Mouse (Mus musculus) intestine, embryonic 16.5 days (tissue): Measurements from ENCODE around the gene Sphkap. TPM values are rescaled to one million over a fixed set of nuclear protein-coding genes. Genes with fewer than 3 reads are reported as not detected.

ENCODE experiments used
- ATAC-seq: fragments of 200-750 bp; cut with Nextera tagmentation; 2 replicates; pipeline ENCODE4 v1.8.0; 2017; ENCODE audit warnings: moderate TSS enrichment, moderate library complexity
- H3K27ac ChIP-seq: fragments of 300-500 bp; sonication (generic); 2 replicates; pipeline ENCODE4 v1.5.1; 2014; ENCODE audit warnings: mild to moderate bottlenecking, low read length
- H3K27me3 ChIP-seq: fragments of 300-500 bp; sonication (generic); replicated peaks from 2 replicates; pipeline ENCODE4 v1.6.1; 2014; ENCODE audit warnings: low read length, control low read depth, mixed read lengths; ENCODE audit not compliant: control insufficient read depth, insufficient read depth
- H3K36me3 ChIP-seq: fragments of 300-500 bp; sonication (generic); 2 replicates; pipeline ENCODE4 v1.6.1; 2014; ENCODE audit warnings: low read length, control low read depth; ENCODE audit not compliant: control insufficient read depth, insufficient read depth
- H3K4me1 ChIP-seq: fragments of 300-500 bp; sonication (generic); 2 replicates; pipeline ENCODE4 v1.6.1; 2014; ENCODE audit warnings: low read length, control low read depth, mixed read lengths; ENCODE audit not compliant: control insufficient read depth, insufficient read depth
- H3K4me2 ChIP-seq: fragments of 300-500 bp; sonication (generic); 2 replicates; pipeline ENCODE4 v1.6.1; 2014; ENCODE audit warnings: low read depth, low read length, control low read depth
- H3K4me3 ChIP-seq: fragments of 300-500 bp; sonication (generic); 2 replicates; pipeline ENCODE4 v1.5.1; 2014; ENCODE audit warnings: mild to moderate bottlenecking, low read length
- H3K9ac ChIP-seq: fragments of 300-500 bp; sonication (generic); 2 replicates; pipeline ENCODE4 v1.6.1; 2014; ENCODE audit warnings: low read depth, low read length
- H3K9me3 ChIP-seq: fragments of 300-500 bp; sonication (generic); 2 replicates; pipeline ENCODE4 v1.6.1; 2016; ENCODE audit warnings: low read length, control low read depth; ENCODE audit not compliant: control insufficient read depth
- WGBS: fragments of 180-500 bp; shearing (Covaris S2); extraction: QIAGEN DNeasy Blood & Tissue Kit; methylation state at CpG from one replicate; pipeline ENCODE4 v1.1.7; 2014; 5-methylcytosine and 5-hydroxymethylcytosine counted together
- polyA plus RNA-seq: library from polyadenylated mRNA; unstranded; fragments of >200 nt; fragmentation: Nextera tagmentation; extraction: Ambion mirVana; gene quantifications from 2 replicates; pipeline ENCODE4 v1.2.1, GENCODE M21; 2015

Sphkap gene
- polyA plus RNA-seq, 1 experiment from 2014 or later = 0.72 TPM

DNA sequence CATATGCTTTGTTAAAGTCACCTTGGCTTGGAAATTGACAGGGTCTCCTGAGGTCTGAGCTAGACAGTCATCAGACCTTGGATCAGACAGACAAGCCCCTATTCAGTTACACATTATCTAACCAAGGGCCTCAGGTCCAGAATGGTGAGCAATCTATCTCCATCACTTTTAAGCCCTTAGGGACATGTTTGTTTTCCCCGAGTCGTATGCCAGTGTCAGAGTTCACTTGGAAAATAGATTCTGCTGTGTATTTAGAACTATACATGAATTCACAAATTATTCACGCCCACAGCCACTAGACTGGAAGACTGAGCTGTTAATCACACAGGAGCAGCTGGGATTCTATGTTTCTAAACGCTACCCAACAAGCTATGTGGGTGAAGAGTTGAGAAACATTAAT lies 91.1 kb downstream of the Sphkap start:
- Histone ChIP-seq H3K36me3 (no peaks in the 10 kb centered on the region), H3K27me3 (no peaks in the 10 kb centered on the region), H3K9ac (no peak overlapping the region), H3K4me2 (no peak overlapping the region), H3K4me3 (no peak overlapping the region), H3K9me3 (no peaks in the 10 kb centered on the region), H3K27ac (no peak overlapping the region), H3K4me1 (no peaks in the 10 kb centered on the region)
- 19% methylated on average over 4 of the region's 4 CpGs for WGBS
- ATAC-seq = no peak

DNA sequence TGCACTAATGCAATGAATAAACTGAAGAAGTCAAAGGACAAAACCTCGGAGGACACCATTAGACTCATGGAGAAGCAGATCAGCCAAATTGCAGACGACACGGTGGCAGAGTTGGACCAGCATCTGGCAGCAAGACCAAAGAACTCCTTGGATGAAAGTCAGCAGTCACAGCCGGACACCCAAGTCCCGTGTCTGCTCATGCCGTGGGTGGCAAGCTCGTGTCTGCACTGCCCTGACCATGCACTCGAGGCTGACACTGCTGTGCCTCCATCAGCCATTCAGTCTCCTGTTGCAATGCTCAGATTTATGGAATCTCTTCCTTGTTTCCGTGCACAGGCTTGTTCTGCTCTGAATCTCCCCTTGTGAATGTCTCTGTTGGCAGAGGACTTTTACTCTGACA lies 92.9 kb downstream of the Sphkap start:
- Histone ChIP-seq H3K27me3 (no peaks in the 10 kb centered on the region), H3K9me3 (no peaks in the 10 kb centered on the region), H3K9ac (no peak overlapping the region), H3K4me3 (no peak overlapping the region), H3K27ac (no peak overlapping the region), H3K4me1 (no peaks in the 10 kb centered on the region), H3K36me3 (no peaks in the 10 kb centered on the region), H3K4me2 (no peak overlapping the region)
- no peak for ATAC-seq
- WGBS = 81% methylated on average over 9 of the region's 9 CpGs

DNA sequence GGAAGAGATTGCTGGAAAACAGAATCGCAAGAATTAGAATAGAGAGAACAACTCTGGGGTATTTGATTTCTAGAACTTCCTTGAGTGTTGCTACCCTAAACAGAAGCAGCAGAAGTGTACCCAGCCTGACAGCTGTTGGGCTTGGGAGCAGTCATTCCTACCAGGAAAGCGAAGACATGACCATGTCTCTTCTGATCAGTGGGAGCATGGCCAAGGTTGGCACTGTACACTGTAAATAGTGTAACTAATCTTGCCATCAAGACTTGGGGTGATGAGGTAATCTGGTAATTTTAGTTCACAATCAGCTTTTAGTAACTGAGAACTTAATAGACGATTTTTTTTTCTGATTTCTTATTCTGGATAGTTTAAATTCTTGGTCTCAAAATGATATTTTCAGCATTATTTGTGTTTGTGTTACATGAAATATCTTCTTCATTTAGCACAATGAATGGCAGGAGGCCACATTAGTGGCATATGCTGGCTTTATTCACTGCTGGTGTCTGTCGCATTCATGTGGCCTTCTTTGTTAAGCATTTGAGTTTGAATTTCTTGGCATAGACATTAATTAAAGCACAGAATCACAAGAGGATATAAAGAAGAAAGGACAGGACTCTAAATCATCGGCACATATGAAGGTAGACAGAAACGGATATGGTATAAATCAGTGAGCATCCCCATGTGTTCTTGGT lies 96.2 kb downstream of the Sphkap start:
- no peak overlapping the region for H3K4me2 ChIP-seq
- H3K27me3 ChIP-seq = no peaks in the 10 kb centered on the region
- no peak overlapping the region for H3K4me3 ChIP-seq
- no peaks in the 10 kb centered on the region for H3K4me1 ChIP-seq
- 82% methylated on average over 6 of the region's 6 CpGs for WGBS
- no peaks in the 10 kb centered on the region for H3K36me3 ChIP-seq
- H3K9ac ChIP-seq = no peak overlapping the region
- H3K27ac ChIP-seq = no peak overlapping the region
- no peaks in the 10 kb centered on the region for H3K9me3 ChIP-seq
- ATAC-seq = no peak

DNA sequence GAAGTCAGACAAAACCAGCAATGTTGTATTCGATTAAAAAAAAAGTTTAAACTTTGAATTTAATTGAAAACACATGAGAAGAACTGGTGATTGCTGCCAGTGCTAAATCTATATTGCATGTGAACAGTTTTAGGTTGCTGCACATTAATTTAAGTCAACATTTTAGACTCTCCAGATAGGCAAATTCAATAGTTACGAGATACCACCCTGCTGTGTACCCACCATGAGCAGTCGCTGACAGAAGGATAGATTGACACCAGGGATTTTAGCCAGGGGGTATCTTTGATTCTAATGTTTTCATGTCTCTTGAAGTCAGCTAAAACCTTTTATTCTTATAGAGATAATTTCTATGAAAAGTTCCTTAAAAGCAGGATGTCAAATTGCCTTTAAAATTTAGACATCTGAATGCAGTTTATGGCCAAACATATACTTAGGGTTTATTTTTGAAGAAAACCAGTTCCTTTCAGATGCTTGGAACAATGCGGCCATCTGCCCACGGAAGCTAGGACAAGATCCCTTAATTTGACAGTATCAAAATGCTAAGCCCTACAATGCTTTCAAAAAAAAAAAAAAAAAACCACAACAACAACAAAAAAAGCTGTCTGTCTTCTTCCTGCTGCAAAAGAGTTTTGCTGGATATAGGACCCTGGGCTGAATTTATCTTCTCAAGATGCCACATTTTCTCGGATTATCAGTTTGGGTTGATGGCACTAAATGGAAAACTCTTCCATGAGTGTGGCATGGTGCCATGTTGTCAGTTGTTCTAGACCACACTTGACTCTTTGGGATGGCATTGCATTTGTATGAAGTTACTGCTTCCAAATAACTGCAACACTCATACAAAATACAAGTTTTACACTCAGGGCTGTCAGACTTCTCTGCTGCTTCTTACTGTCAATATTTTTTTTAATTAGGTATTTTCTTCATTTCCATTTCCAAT lies 110.6 kb downstream of the Sphkap start:
- Histone ChIP-seq H3K27ac (no peak overlapping the region), H3K4me3 (no peak overlapping the region), H3K27me3 (no peaks in the 10 kb centered on the region), H3K4me2 (no peak overlapping the region), H3K9me3 (no peaks in the 10 kb centered on the region), H3K9ac (no peak overlapping the region), H3K36me3 (no peaks in the 10 kb centered on the region), H3K4me1 (no peaks in the 10 kb centered on the region)
- ATAC-seq = no peak
- 82% methylated on average over 6 of the region's 6 CpGs for WGBS

DNA sequence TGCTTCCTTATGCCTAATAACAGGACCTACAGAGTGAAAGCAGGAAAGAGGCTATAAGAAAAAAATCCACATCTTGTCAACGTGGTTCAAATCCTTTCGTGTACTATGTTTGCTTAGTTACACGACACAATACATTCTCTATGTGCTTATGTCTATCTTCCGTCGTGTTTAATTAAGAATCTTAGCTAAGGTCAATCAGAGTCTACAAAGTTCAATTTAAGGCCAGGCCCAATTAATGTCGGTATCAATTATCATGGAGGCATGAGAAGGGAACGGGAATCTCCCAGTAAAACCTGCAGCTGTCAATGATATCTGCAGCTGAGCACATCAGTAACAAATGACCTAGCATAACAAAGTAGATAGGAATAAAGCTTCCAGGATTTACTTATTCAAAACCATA lies 122.1 kb downstream of the Sphkap start:
- no peaks in the 10 kb centered on the region for H3K27me3 ChIP-seq
- WGBS = 63% methylated on average over 7 of the region's 7 CpGs
- no peak for ATAC-seq

DNA sequence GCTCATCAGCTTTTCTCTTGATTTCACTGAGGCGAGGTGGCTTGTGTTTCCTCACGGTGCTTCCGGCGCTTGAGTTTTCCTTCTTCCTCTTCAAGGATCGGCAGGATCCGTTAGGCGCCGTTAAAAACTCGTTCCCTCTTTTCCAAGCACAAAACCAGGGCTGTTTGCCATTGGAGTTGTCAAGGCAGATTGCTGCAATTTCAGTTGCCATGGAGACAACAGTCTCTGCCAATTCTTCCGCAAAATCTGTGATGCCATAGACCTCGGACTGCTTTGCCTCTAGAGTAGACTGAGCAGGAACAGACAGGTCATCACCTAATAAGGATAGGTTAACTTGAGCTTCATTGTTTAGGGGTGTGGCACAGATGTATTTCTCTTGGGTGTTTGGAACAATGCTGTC lies 131.0 kb downstream of the Sphkap start:
- no peaks in the 10 kb centered on the region for H3K4me1 ChIP-seq
- H3K36me3 ChIP-seq = no peaks in the 10 kb centered on the region
- ATAC-seq = no peak
- H3K4me2 ChIP-seq = no peak overlapping the region
- H3K9me3 ChIP-seq = no peaks in the 10 kb centered on the region
- H3K27ac ChIP-seq = no peak overlapping the region
- H3K4me3 ChIP-seq = no peak overlapping the region
- H3K27me3 ChIP-seq = no peaks in the 10 kb centered on the region
- 85% methylated on average over 11 of the region's 11 CpGs for WGBS
- H3K9ac ChIP-seq = no peak overlapping the region

More for the DNA sequence above, 122.1 kb downstream of the Sphkap start:
- Histone ChIP-seq H3K36me3 (no peaks in the 10 kb centered on the region), H3K9me3 (no peaks in the 10 kb centered on the region), H3K27ac (no peak overlapping the region), H3K4me3 (no peak overlapping the region), H3K4me1 (no peaks in the 10 kb centered on the region), H3K4me2 (no peak overlapping the region), H3K9ac (no peak overlapping the region)

DNA sequence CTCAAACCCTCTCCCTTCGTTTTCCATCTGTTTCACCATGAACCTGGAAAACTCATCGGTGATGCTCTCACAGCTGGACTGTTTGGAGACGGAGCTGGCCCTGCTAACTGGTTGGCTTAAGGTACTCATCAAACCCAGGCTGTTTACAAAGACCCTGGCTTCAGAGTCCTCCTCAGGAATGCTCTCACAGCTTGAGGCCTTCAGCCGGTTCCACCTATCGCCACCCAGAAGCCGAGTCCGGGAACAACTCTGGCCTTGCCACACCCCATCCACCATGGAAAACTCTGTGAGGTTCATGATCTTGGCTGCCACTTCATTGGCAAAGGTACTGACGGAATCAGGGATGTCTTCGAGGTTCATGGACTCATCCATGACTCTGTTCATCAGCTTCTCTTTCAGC lies 131.4 kb downstream of the Sphkap start:
- Histone ChIP-seq H3K9ac (no peak overlapping the region), H3K9me3 (no peaks in the 10 kb centered on the region), H3K27me3 (no peaks in the 10 kb centered on the region), H3K4me3 (no peak overlapping the region), H3K27ac (no peak overlapping the region), H3K4me2 (no peak overlapping the region), H3K36me3 (no peaks in the 10 kb centered on the region), H3K4me1 (no peaks in the 10 kb centered on the region)
- WGBS = 87% methylated on average over 9 of the region's 9 CpGs
- no peak for ATAC-seq

DNA sequence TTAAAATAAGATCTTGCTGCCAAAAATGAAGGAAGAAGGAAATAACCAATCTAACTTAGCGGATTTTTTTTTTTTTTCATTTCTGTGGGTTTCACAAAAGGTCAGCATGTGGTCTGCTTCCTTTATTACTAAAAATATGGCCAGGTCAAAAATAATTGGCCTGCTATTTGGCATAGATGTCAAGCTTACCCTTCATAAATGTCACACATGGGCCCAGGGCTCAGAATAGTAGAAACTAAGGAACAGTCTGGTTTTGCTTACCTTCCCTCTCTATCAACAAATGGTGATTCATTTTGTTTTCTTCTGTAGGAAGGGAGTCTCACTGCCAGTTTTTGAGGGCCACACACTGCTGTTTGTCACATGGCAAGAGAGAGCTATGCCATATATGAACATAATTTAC lies 156.3 kb downstream of the Sphkap start:
- H3K27me3 ChIP-seq = no peaks in the 10 kb centered on the region
- no peak overlapping the region for H3K27ac ChIP-seq
- WGBS = 72% methylated on average over 1 of the region's 1 CpGs
- H3K4me1 ChIP-seq = no peaks in the 10 kb centered on the region
- H3K4me2 ChIP-seq = no peak overlapping the region
- H3K9ac ChIP-seq = no peak overlapping the region
- H3K36me3 ChIP-seq = no peaks in the 10 kb centered on the region
- ATAC-seq = no peak
- H3K4me3 ChIP-seq = no peak overlapping the region
- no peaks in the 10 kb centered on the region for H3K9me3 ChIP-seq

DNA sequence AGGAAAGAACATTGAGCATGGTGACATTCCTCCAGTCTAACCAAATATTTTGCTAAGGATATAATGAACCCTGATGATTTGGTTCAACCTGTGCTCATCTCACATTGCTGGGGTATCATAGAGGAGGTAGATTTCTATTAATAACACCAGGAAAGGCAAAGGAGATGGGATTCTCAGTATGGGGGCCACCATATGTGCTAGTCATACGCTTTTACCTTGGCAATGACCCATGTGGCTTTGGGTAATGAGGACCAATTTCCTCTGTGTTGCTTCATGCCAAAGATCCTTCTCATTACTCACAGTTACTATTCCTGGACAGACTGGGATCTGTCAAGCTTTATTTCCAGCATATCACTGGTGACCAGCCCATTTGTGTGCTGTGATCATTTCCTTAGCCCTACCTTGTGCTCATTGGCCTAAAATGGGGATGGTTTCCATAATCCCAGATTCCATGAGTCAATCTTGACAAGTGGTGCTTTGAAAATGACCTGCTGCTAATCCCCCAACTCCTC lies 159.7 kb downstream of the Sphkap start:
- no peaks in the 10 kb centered on the region for H3K4me1 ChIP-seq
- no peak overlapping the region for H3K27ac ChIP-seq
- H3K4me2 ChIP-seq = no peak overlapping the region
- H3K27me3 ChIP-seq = no peaks in the 10 kb centered on the region
- H3K9ac ChIP-seq = no peak overlapping the region
- no peak overlapping the region for H3K4me3 ChIP-seq
- no peaks in the 10 kb centered on the region for H3K9me3 ChIP-seq
- ATAC-seq = no peak
- H3K36me3 ChIP-seq = no peaks in the 10 kb centered on the region
- 100% methylated on average over 1 of the region's 1 CpGs for WGBS
